Mouse (Mus musculus) spleen, adult 12 weeks (tissue): Measurements from ENCODE around the gene Prkaa2.
A peak's percentile ranks its signal among the peaks of the same experiment; 100 is the strongest.

Experiments used
- DNase-seq: peaks from one replicate; pipeline ENCODE4 v3.0.0; 2022; ENCODE audit warnings: low spot score

Prkaa2 gene

DNA sequence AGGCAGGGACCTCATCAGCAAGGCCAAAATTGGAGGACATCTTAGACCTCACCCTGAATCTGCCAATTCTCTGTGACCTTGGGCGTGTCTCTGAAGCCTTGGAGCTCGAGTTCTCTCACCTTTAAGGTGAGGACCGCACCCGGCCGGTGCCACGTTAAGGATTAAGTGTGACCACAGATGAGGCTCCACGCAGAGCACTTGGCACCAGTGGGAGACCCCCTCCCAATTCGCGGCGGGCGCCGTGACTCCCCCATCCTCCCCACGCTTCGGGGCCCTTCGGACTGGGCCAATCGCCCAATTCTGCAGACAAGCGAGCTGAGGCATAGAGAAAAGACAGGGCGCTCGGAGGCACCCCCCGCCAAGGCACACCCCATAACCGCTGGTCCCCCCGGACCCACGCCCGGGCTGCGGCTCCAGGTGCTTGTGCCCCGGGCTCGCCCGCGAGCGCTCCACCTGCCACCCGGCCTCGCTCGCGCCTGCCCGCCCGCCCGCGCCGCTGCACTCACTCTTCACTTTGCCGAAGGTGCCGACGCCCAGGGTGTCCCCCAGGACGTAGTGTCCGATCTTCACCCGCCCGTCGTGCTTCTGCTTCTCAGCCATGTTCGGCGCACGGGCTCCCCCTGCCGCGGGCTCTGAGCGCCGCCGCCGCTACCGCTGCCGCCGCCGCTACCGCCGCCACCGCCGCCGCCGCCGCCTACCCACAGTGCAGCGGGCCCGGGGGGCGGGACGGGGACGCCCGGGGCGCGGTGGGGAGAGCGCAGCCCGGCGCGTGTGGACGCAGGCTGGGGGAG, at the start of gene Prkaa2:
Gene Prkaa2, minus strand, starts transcription at position 692 of the 791 bp plus-strand sequence.
- DNase-seq, result peak; percentile 6

DNA sequence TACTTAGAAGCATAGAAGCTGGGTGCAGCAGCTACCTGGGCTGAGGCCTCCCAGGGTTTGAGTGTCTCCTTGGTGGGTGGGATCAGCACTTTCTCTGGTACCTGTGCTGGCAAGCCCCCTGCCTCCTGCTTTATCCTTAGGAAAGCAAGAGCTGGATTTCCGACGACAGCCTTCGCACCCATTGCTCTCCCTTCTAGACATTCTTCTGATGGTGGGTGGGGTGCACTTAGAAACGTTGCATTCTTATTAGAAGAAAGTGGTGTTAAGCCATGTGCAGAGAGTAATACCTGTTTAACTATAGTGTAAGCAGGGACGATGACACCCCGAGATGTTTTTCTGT, 49.8 kb upstream of the Prkaa2 start:
- DNase-seq, result no peak

GRCm38 (mm10) chr4:105158651-105159530, 49.2 kb upstream of the Prkaa2 start:
- DNase-seq, result no peak

GRCm38 (mm10) chr4:105158169-105158555, 48.5 kb upstream of the Prkaa2 start:
- DNase-seq, result peak; percentile 32

GRCm38 (mm10) chr4:105157276-105158168, 47.8 kb upstream of the Prkaa2 start, which contains the start of gene Plpp3:
Plpp3 (plus strand) TSS chr4:105157347.
- DNase-seq, result no peak

- DNase-seq, result no peak
Observed at GRCm38 (mm10) chr4:105156955-105157275, 47.2 kb upstream of the Prkaa2 start.

DNA sequence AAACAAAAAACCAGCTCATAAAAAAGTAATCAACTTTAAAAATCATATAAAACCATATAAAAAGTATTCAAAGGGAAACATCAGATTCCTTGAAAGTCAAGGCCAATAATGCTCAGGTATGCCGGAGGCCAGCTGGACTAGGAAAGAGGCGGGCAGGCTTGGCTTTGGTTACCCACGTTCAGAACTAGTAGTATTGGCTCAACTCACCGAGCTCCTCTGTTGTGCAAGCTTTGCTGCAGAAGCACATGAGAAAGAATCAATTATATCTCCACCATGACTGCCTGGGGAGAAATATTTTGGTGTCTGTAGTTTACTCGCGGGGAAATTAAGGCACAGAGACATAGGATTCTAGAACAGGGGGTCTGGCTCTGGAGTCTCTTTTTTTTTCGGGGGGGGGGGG, 46.6 kb upstream of the Prkaa2 start:
- DNase-seq, result no peak

- DNase-seq, result no peak
Observed at GRCm38 (mm10) chr4:105153227-105153626, 43.5 kb upstream of the Prkaa2 start.

- DNase-seq, result peak; percentile 26
Observed at GRCm38 (mm10) chr4:105151911-105152690, 42.4 kb upstream of the Prkaa2 start.

DNA sequence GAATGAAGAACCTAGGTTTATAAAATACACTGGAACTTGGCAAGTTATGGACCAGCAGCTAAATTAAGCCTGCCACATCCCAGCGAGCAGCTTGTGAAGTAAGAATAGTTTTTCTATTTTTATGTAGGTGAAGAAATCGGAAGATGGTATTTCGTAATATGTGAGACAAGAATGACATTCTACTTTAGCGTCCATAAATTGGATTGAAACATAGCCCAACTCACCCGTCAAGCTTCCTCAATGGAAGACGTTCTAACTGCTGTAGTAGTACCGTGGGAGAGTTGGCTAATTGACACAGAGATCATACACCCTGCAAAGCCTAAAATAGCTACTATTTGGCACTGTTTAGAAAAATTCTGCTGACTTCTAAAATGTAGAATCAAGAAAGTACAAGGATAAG, 39.8 kb upstream of the Prkaa2 start:
- no peak for DNase-seq

GRCm38 (mm10) chr4:105133350-105134050, 23.8 kb upstream of the Prkaa2 start:
- DNase-seq, result no peak

GRCm38 (mm10) chr4:105131756-105132314, 22.1 kb upstream of the Prkaa2 start:
- no peak for DNase-seq

- DNase-seq, result no peak
Observed at GRCm38 (mm10) chr4:105129212-105129611, 19.5 kb upstream of the Prkaa2 start.

- DNase-seq, result no peak
Observed at GRCm38 (mm10) chr4:105122429-105122828, 12.7 kb upstream of the Prkaa2 start.

GRCm38 (mm10) chr4:105121081-105121480, 11.4 kb upstream of the Prkaa2 start:
- DNase-seq, result no peak

- no peak for DNase-seq
Observed at GRCm38 (mm10) chr4:105113468-105113867, 3.8 kb upstream of the Prkaa2 start.

GRCm38 (mm10) chr4:105113042-105113441, 3.4 kb upstream of the Prkaa2 start:
- DNase-seq, result no peak

GRCm38 (mm10) chr4:105111770-105112169, 2.1 kb upstream of the Prkaa2 start:
- DNase-seq, result no peak

DNA sequence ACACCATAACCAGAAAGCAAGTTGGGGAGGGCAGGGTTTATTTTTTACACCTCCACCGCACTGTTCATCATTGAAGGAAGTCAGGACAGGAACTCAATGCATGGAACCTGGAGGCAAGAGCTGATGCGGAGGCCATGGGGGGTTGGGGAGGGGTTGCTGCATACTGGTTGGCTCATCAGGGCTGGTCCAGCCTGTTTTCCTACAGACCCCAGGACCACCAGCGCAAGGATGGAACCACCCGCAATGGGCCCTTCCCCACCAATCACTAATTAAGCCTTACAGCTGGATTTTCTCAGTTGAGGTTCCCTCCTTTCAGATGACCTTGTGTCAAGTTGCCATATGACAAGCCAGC, 970 bp upstream of the Prkaa2 start:
- DNase-seq, result no peak

DNA sequence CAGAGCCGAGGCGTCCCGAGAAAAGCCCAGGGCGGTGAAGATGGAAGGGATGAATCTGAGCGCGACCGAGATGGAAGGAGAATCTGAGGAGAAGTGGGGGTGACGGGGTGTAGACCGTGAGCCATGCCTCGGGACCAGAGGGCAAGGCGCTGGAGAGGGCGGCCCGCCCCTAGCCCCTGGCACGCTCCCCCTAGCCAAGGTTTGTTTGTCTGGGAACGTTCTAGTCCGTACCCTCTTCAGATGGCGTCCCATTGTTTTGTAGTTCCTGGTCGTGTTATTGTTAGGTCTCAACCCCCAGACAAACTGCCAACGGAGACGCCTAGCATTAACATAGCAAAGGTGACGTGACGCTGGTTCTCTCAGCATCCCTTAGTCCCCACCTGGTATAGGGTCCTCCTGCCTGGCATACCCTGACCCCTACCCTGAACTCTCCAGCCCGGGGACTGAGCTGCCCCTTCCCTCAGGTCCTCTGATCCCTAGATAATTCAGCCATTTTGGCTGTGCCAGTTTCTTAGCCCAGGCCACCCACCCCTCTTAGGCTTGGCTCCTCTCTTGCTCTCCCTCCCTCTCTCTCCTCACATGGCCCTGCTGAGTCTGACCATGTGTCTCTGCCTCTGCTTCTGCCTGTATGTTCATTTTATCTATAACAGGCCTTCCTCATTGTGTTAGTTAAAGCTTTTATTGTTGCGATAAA, 447 bp upstream of the Prkaa2 start:
- DNase-seq, result no peak
